Mouse (Mus musculus): ENCODE results near the gene Bcl2l10. TPM values are rescaled to one million over a fixed set of nuclear protein-coding genes. Genes with fewer than 3 reads are reported as not detected.
"Not testable (repeated sequence)": the region's sequence is repeated elsewhere in the genome, so short reads cannot be mapped to it uniquely, and the experiment has no call there.

The Bcl2l10 gene
- total RNA-seq, 2 experiments from 2014 or later: not detected

- ATAC-seq (replicated peaks; ENCODE audit: low FRiP score, poor library complexity, severe bottlenecking): no peak
Observed at GRCm38 (mm10) chr9:75334440-75334839, 13.1 kb upstream of the Bcl2l10 start.

- no peak for ATAC-seq (replicated peaks; ENCODE audit: low FRiP score, poor library complexity, severe bottlenecking)
Observed at GRCm38 (mm10) chr9:75338016-75338415, 9.5 kb upstream of the Bcl2l10 start.

GRCm38 (mm10) chr9:75342433-75342832 lies 5.1 kb upstream of the Bcl2l10 start:
- ATAC-seq (replicated peaks; ENCODE audit: low FRiP score, poor library complexity, severe bottlenecking): no peak

GRCm38 (mm10) chr9:75348066-75348465 lies 508 bp downstream of the Bcl2l10 start:
- ATAC-seq (replicated peaks; ENCODE audit: low FRiP score, poor library complexity, severe bottlenecking): no peak

GRCm38 (mm10) chr9:75348641-75349040 lies 1.1 kb downstream of the Bcl2l10 start:
- ATAC-seq (replicated peaks; ENCODE audit: low FRiP score, poor library complexity, severe bottlenecking): no peak

- ATAC-seq (replicated peaks; ENCODE audit: low FRiP score, poor library complexity, severe bottlenecking): no peak
Observed at GRCm38 (mm10) chr9:75353094-75353493, 5.5 kb downstream of the Bcl2l10 start.

- no peak for ATAC-seq (replicated peaks; ENCODE audit: low FRiP score, poor library complexity, severe bottlenecking)
Observed at GRCm38 (mm10) chr9:75355783-75356182, 8.2 kb downstream of the Bcl2l10 start.

GRCm38 (mm10) chr9:75357087-75357654 lies 9.6 kb downstream of the Bcl2l10 start:
- no peak for ATAC-seq (replicated peaks; ENCODE audit: low FRiP score, poor library complexity, severe bottlenecking)

- ATAC-seq (replicated peaks; ENCODE audit: low FRiP score, poor library complexity, severe bottlenecking): peak; percentile 83
Observed at GRCm38 (mm10) chr9:75361699-75362098, 14.1 kb downstream of the Bcl2l10 start.

GRCm38 (mm10) chr9:75362201-75362600 lies 14.6 kb downstream of the Bcl2l10 start:
- no peak for ATAC-seq (replicated peaks; ENCODE audit: low FRiP score, poor library complexity, severe bottlenecking)

- ATAC-seq (replicated peaks; ENCODE audit: low FRiP score, poor library complexity, severe bottlenecking): no peak
Observed at GRCm38 (mm10) chr9:75363001-75363400, 15.4 kb downstream of the Bcl2l10 start.

- not testable (repeated sequence) for ATAC-seq (replicated peaks; ENCODE audit: low FRiP score, poor library complexity, severe bottlenecking)
Observed at GRCm38 (mm10) chr9:75363702-75364101, 16.1 kb downstream of the Bcl2l10 start.

- ATAC-seq (replicated peaks; ENCODE audit: low FRiP score, poor library complexity, severe bottlenecking): no peak
Observed at GRCm38 (mm10) chr9:75365195-75365594, 17.6 kb downstream of the Bcl2l10 start.

- ATAC-seq (replicated peaks; ENCODE audit: low FRiP score, poor library complexity, severe bottlenecking): no peak
Observed at GRCm38 (mm10) chr9:75366191-75366590, 18.6 kb downstream of the Bcl2l10 start.

- no peak for ATAC-seq (replicated peaks; ENCODE audit: low FRiP score, poor library complexity, severe bottlenecking)
Observed at GRCm38 (mm10) chr9:75368779-75369178, 21.2 kb downstream of the Bcl2l10 start.

GRCm38 (mm10) chr9:75375606-75376005 lies 28.0 kb downstream of the Bcl2l10 start:
- no peak for ATAC-seq (replicated peaks; ENCODE audit: low FRiP score, poor library complexity, severe bottlenecking)

- ATAC-seq (replicated peaks; ENCODE audit: low FRiP score, poor library complexity, severe bottlenecking): no peak
Observed at GRCm38 (mm10) chr9:75376428-75376827, 28.9 kb downstream of the Bcl2l10 start.

- ATAC-seq (replicated peaks; ENCODE audit: low FRiP score, poor library complexity, severe bottlenecking): no peak
Observed at GRCm38 (mm10) chr9:75378774-75379173, 31.2 kb downstream of the Bcl2l10 start.

GRCm38 (mm10) chr9:75382825-75383224 lies 35.3 kb downstream of the Bcl2l10 start:
- ATAC-seq (replicated peaks; ENCODE audit: low FRiP score, poor library complexity, severe bottlenecking): no peak

- no peak for ATAC-seq (replicated peaks; ENCODE audit: low FRiP score, poor library complexity, severe bottlenecking)
Observed at GRCm38 (mm10) chr9:75383785-75384184, 36.2 kb downstream of the Bcl2l10 start.

GRCm38 (mm10) chr9:75384337-75384962 lies 36.9 kb downstream of the Bcl2l10 start:
- ATAC-seq (replicated peaks; ENCODE audit: low FRiP score, poor library complexity, severe bottlenecking): no peak
